Mouse (Mus musculus) erythroblast, embryonic 14.5 days (primary cell): ENCODE measurements around the gene Cxadr.

Experiments
- GATA1 ChIP-seq: IDR thresholded peaks from 2 replicates; pipeline ENCODE4 v1.6.1; 2012; ENCODE audit warnings: low read length, inconsistent platforms, mixed read lengths
- TAL1 ChIP-seq: IDR thresholded peaks from 3 replicates; pipeline ENCODE4 v1.6.1; 2012; ENCODE audit warnings: low read length, inconsistent platforms, mixed read lengths

GRCm38 (mm10) chr16:78321559-78321958 lies 20.3 kb downstream of the Cxadr start:
- no peak for TF ChIP-seq GATA1
- no peak for TF ChIP-seq TAL1
